Mouse (Mus musculus) embryonic facial prominence, embryonic 10.5 days (tissue): ENCODE results near the gene Olfr721-ps1. TPM values are rescaled to one million over a fixed set of nuclear protein-coding genes. Genes with fewer than 3 reads are reported as not detected.
A peak's percentile ranks its signal among the peaks of the same experiment; 100 is the strongest.

Source experiments
- DNase-seq: peaks from one replicate; pipeline ENCODE4 v3.0.0-alpha.2; 2017; ENCODE audit warnings: low spot score
- H3K27ac ChIP-seq: fragments of 300-500 bp; sonication (generic); replicated peaks from 2 replicates; pipeline ENCODE4 v1.5.1; 2016; ENCODE audit warnings: mild to moderate bottlenecking
- H3K27me3 ChIP-seq: fragments of 300-500 bp; sonication (generic); replicated peaks from 2 replicates; pipeline ENCODE4 v1.6.1; 2016; ENCODE audit warnings: low read depth, mild to moderate bottlenecking; ENCODE audit not compliant: poor library complexity, severe bottlenecking
- H3K36me3 ChIP-seq: fragments of 300-500 bp; sonication (generic); replicated peaks from 2 replicates; pipeline ENCODE4 v1.6.1; 2016; ENCODE audit warnings: mild to moderate bottlenecking, moderate library complexity
- H3K4me1 ChIP-seq: fragments of 300-500 bp; sonication (generic); 2 replicates; pipeline ENCODE4 v1.6.1; 2016
- H3K4me3 ChIP-seq: fragments of 300-500 bp; sonication (generic); 2 replicates; pipeline ENCODE4 v1.5.1; 2016; ENCODE audit warnings: mild to moderate bottlenecking, moderate library complexity
- H3K9me3 ChIP-seq: fragments of 300-500 bp; sonication (generic); 2 replicates; pipeline ENCODE4 v1.6.1; 2016; ENCODE audit warnings: mild to moderate bottlenecking
- WGBS: fragments of 180-500 bp; shearing (Covaris S2); methylation state at CpG from one replicate; pipeline ENCODE4 v1.1.7; 2016; 5-methylcytosine and 5-hydroxymethylcytosine counted together
- polyA plus RNA-seq: library from polyadenylated mRNA; unstranded; fragments of >200 nt; fragmentation: Nextera tagmentation; extraction: Ambion mirVana; gene quantifications from 2 replicates; pipeline ENCODE4 v1.2.1, GENCODE M21; 2016

The Olfr721-ps1 gene
- polyA plus RNA-seq: not detected in 2 replicates

DNA sequence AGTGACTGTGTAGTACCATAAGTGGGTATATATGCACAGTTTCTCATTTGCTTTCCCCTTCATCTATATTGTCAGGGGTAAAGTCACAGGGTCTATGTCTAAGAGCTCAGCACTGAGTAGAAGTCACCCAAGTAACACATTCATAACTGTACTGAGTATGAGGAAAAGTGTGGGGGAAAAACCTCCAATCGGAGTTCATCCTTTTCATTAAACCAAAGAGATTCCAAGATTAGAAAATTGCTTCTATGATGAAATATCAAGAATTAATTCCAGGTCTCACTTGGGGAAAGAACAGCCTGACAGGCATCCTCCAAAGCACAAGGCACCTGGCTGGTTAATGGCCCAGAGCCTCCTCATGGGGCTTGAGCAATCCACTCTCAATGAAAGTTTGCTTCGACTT lies at the start of gene Olfr721-ps1:
Gene Olfr721-ps1 (plus strand): TSS at position 301 of the 400 bp plus-strand sequence.
- Histone ChIP-seq H3K9me3 (peaks cover 5% of the 10 kb centered on the region; the same call in 1 of the 2 replicates), H3K36me3 (no peaks in the 10 kb centered on the region), H3K4me3 (no peak within 1 kb of the TSS), H3K27ac (no peak within 1 kb of the TSS), H3K4me1 (no peaks in the 10 kb centered on the region), H3K27me3 (no peaks in the 10 kb centered on the region)
- DNase-seq: no peak
- WGBS: 82% methylated on average over 2 of the region's 2 CpGs

GRCm38 (mm10) chr14:14351721-14352590 lies 49.1 kb upstream of the Olfr721-ps1 start:
- peak; percentile 9 for DNase-seq
- 96% methylated on average over 9 of the region's 9 CpGs for WGBS
- Histone ChIP-seq H3K27ac (no peak overlapping the region), H3K4me1 (peaks cover under 1% of the 10 kb centered on the region; the same call in 1 of the 2 replicates), H3K36me3 (peaks cover 47% of the 10 kb centered on the region), H3K9me3 (peaks cover 86% of the 10 kb centered on the region), H3K27me3 (no peaks in the 10 kb centered on the region), H3K4me3 (no peak overlapping the region)

DNA sequence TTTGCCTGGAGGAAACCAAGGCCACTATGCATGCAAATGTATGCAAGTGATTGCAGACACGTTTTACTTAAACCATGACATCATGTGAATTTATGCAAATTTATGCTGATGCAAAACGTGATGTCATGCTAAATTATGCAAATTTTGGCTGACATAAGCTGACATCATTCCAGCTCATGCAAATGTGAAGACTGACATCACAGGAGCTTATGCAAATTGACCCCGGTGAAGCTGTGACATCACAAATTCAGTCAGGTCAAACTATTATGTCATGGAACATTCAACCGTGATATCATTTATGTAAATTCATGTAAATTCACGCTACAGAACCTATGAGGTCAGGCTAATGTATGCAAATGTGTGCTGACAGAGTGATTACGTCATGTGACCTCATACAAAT lies 48.5 kb upstream of the Olfr721-ps1 start:
- H3K36me3 ChIP-seq: peaks cover 41% of the 10 kb centered on the region
- WGBS: 86% methylated on average over 6 of the region's 6 CpGs
- H3K27ac ChIP-seq: no peak overlapping the region
- H3K27me3 ChIP-seq: no peaks in the 10 kb centered on the region
- peaks cover 80% of the 10 kb centered on the region for H3K9me3 ChIP-seq
- DNase-seq: peak; percentile 12
- no peaks in the 10 kb centered on the region for H3K4me1 ChIP-seq
- H3K4me3 ChIP-seq: no peak overlapping the region

DNA sequence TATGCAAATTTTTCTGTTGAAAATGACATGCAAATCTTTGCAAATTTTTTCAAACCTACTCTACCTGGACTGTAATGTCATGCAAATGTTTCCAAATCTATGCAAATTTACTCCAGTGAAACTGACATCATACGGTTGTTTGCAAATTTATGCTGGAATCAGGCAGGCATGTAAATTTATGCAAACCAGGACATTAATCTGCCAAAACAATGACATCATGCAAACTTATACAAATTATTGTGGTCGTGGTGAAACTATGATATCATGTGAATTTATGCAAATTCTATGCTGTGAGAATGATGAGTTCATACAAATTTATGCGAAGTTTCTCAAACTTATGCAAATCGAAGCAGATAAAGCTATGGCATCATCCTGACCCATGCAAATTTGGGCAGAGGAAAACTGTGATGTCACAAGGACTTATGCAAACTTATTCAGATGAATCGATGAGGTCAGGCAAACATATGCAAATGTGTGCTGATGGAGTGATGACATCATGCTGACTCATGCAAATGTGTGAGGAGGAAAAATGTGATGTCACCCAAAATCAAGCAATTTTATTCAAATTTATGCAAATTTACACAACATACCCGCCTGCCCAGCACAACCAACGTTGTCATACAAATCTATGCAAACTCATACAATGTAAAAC lies 47.9 kb upstream of the Olfr721-ps1 start:
- peaks cover 74% of the 10 kb centered on the region for H3K9me3 ChIP-seq
- no peak overlapping the region for H3K27ac ChIP-seq
- H3K4me1 ChIP-seq: no peaks in the 10 kb centered on the region
- DNase-seq: peak; percentile 12
- peaks cover 37% of the 10 kb centered on the region for H3K36me3 ChIP-seq
- 91% methylated on average over 7 of the region's 7 CpGs for whole genome bisulfite sequencing
- H3K4me3 ChIP-seq: no peak overlapping the region
- no peaks in the 10 kb centered on the region for H3K27me3 ChIP-seq

DNA sequence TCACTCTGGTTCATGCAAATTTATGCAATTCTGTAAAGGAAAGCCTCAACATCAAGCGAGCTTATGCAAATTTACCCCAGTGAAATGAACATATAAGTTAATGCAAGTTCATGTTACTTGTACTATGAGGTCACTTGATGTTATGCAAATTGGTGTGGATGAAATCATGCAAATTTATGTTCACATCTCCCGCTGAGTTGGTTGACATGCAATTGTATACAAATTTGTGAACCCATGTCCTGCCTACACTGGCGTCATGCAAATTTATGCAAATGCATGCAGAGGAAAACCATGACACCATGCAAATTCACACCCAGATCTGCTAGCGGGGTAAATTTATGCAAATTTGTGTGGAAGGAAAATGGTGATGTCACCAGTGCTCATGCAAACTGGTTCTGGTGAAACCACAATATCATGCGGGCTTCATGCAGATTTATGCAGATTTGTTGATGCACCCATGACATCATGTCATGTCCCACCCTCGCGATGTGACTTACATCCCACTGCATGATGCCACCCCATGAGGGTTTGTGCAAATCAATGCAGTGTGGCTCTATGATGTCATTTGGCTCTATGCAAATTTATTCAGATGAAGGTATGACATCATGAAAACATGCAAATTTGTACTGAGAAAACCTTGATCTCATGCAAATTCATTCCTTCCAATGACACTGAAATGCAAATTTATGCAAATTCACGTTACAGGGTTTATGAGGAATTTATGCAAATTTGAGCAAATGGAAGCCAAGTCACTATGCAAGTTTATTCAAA lies 47.2 kb upstream of the Olfr721-ps1 start:
- WGBS: 93% methylated on average over 8 of the region's 8 CpGs
- peaks cover 32% of the 10 kb centered on the region for H3K36me3 ChIP-seq
- peak; percentile 9 for DNase-seq
- H3K4me1 ChIP-seq: no peaks in the 10 kb centered on the region
- H3K27ac ChIP-seq: no peak overlapping the region
- peaks cover 67% of the 10 kb centered on the region for H3K9me3 ChIP-seq
- H3K27me3 ChIP-seq: no peaks in the 10 kb centered on the region
- no peak overlapping the region for H3K4me3 ChIP-seq

DNA sequence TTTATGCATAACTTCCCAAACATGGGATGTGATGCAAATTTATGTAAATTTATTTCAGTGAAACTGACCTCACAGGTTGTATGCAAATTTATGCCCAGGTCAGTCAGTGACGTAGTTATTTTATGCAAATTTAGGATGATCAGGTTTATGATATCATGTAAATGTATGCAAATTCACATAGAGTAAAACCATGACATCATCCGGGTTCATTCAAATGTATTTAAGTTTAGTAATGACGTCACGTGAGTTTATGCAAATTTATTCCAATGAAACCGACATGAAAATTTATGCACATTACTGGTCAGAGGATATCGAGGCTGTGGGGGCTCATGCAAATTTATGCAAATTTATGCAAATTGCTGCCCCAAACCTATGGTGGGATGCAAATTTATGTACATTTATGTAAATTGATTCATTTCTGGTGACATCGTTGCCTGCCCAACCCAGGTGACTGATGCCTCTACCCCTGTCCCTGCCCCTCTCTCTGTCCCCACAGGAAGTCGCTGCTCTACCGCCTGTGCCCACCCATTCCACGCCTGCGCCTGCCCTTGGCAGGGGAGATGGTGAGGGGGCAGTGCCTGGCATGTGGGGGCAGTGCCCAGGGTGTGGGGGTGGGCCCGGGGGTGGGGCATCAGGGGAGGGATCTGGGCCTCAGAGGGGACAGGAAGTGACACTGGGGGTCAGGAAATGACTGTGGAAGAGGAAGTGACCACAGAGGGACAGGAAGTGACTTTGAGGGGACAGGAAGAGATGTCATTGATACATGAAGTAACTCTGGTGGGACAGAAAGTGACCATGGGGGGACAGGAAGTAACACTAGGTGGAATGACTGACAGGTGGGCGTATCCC lies 46.4 kb upstream of the Olfr721-ps1 start:
- peak; percentile 7 for DNase-seq

DNA sequence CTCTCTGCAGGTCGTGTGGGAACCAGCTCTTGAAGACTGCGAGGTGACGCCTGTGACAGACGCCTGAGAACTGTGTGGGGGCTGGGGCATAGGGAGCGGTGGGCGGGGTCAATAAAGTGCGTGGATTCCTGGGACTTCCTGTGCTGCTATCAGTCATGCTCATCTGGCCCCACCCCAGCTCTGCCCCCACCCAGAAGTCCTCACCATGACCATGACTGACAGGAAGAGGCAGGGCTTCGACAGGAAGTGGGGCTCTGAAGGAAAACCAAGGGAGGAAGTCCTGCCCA lies 45.8 kb upstream of the Olfr721-ps1 start:
- H3K9me3 ChIP-seq: peaks cover 53% of the 10 kb centered on the region
- 93% methylated on average over 8 of the region's 8 CpGs for WGBS
- DNase-seq: no peak

More for the DNA sequence above, 46.4 kb upstream of the Olfr721-ps1 start:
- no peak overlapping the region for H3K27ac ChIP-seq
- H3K4me3 ChIP-seq: no peak overlapping the region
- H3K4me1 ChIP-seq: no peaks in the 10 kb centered on the region
- peaks cover 24% of the 10 kb centered on the region for H3K36me3 ChIP-seq
- H3K9me3 ChIP-seq: peaks cover 59% of the 10 kb centered on the region
- H3K27me3 ChIP-seq: no peaks in the 10 kb centered on the region
- 92% methylated on average over 13 of the region's 13 CpGs for WGBS

GRCm38 (mm10) chr14:14395535-14395934 lies 5.6 kb upstream of the Olfr721-ps1 start:
- H3K4me3 ChIP-seq: no peak overlapping the region
- 91% methylated on average over 1 of the region's 1 CpGs for WGBS
- no peak overlapping the region for H3K27ac ChIP-seq
- no peak for DNase-seq
- H3K27me3 ChIP-seq: no peaks in the 10 kb centered on the region
- no peaks in the 10 kb centered on the region for H3K36me3 ChIP-seq
- H3K9me3 ChIP-seq: peaks cover 5% of the 10 kb centered on the region; the same call in 1 of the 2 replicates
- H3K4me1 ChIP-seq: no peaks in the 10 kb centered on the region

More for the DNA sequence above, 45.8 kb upstream of the Olfr721-ps1 start:
- Histone ChIP-seq H3K36me3 (peaks cover 19% of the 10 kb centered on the region), H3K27ac (no peak overlapping the region), H3K4me1 (no peaks in the 10 kb centered on the region), H3K4me3 (no peak overlapping the region), H3K27me3 (no peaks in the 10 kb centered on the region)

- Histone ChIP-seq H3K27ac (no peak overlapping the region), H3K9me3 (no peaks in the 10 kb centered on the region), H3K4me1 (no peaks in the 10 kb centered on the region), H3K36me3 (no peaks in the 10 kb centered on the region), H3K27me3 (no peaks in the 10 kb centered on the region), H3K4me3 (no peak overlapping the region)
- DNase-seq: no peak
- 75% methylated on average over 3 of the region's 3 CpGs for WGBS
Measured at GRCm38 (mm10) chr14:14436078-14436658, 35.1 kb downstream of the Olfr721-ps1 start.
